ENCODE assay signal across 13 mouse cellular contexts in the genomic region with DNA sequence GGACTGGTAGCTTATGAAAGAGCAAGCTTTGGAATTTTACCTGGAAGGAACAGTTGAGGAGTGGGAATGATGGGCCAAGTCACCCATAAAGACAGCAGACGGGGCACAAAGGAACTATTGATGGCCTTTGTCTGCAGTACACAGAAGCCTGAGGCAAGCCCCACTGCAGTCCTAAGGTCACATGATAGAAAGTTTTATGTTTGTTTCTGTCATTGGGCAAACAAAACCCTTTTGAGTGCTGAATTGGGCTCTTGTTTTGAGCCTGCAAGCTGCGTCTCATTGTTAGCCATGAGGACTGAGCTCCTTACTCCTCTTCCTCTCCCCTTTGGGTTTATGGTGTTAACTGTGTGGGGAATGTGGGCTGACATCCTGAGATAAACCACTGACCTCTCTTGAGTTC.
A peak's percentile ranks its signal among the peaks of the same experiment; 100 is the strongest.
DNase-seq lines count a peak whose midpoint lies in the region; ATAC-seq and TF ChIP-seq lines count a peak whose summit lies in the region.
"Had no signal": no experiment of that assay in that cellular context is flagged by ENCODE, and none has a peak within 500 bp of the region (broad histone marks: within the 10 kb centered on the region; RNA-seq: fewer than 3 reads in every experiment).

No protein-coding gene starts in this region.

- no peaks in the 10 kb centered on the region for H3K9me3 ChIP-seq in hindbrain, embryonic 10.5 days
- no peaks in the 10 kb centered on the region for H3K9me3 ChIP-seq in hindbrain, embryonic 13.5 days
- no peaks in the 10 kb centered on the region for H3K9me3 ChIP-seq in midbrain, embryonic 11.5 days (ENCODE audit: control insufficient read depth, low read length)
- H3K9me3 ChIP-seq in midbrain, postnatal 0 days (ENCODE audit: low read length): no peaks in the 10 kb centered on the region
- H3K9me3 ChIP-seq in neural tube, embryonic 12.5 days: no peaks in the 10 kb centered on the region
- H3K9me3 ChIP-seq: embryonic facial prominence, embryonic 12.5 days had no signal

- no peak for ATAC-seq in hindbrain, embryonic 13.5 days (ENCODE audit: low FRiP score)
- ATAC-seq in midbrain, embryonic 11.5 days (ENCODE audit: low FRiP score): peak; percentile 88
- ATAC-seq in midbrain, postnatal 0 days (ENCODE audit: low FRiP score): no peak
- peak; percentile 85 for ATAC-seq in neural tube, embryonic 12.5 days (ENCODE audit: low FRiP score, low read depth)

- DNase-seq in hindbrain, embryonic 10.5 days (ENCODE audit: low spot score): peak; percentile 18
- DNase-seq in midbrain, embryonic 11.5 days (ENCODE audit: low spot score, missing footprints): peak; percentile 84
- DNase-seq in midbrain, postnatal 0 days (ENCODE audit: low spot score): no peak
- DNase-seq in embryo, embryonic 10.5 days (ENCODE audit: low spot score): peak; percentile 60
- no peak for DNase-seq in kidney, postnatal 4 days
- no peak for DNase-seq in urinary bladder, postnatal 10 days (ENCODE audit: low spot score)
- DNase-seq: adrenal gland, adult 2 months; thymus, adult 2 months had no signal

- H3K4me3 ChIP-seq in hindbrain, embryonic 10.5 days: no peak overlapping the region
- H3K4me3 ChIP-seq in hindbrain, embryonic 13.5 days: no peak overlapping the region
- H3K4me3 ChIP-seq in midbrain, embryonic 11.5 days (ENCODE audit: low read depth, low read length): no peak overlapping the region
- no peak overlapping the region for H3K4me3 ChIP-seq in midbrain, postnatal 0 days (ENCODE audit: low read depth, low read length)
- H3K4me3 ChIP-seq in neural tube, embryonic 12.5 days: no peak overlapping the region
- H3K4me3 ChIP-seq: embryonic facial prominence, embryonic 12.5 days had no signal

- no peak overlapping the region for H3K4me2 ChIP-seq in hindbrain, embryonic 13.5 days
- no peak overlapping the region for H3K4me2 ChIP-seq in midbrain, embryonic 11.5 days
- H3K4me2 ChIP-seq in midbrain, postnatal 0 days (ENCODE audit: low read depth, low read length, poor library complexity, severe bottlenecking): no peak overlapping the region
- no peak overlapping the region for H3K4me2 ChIP-seq in neural tube, embryonic 12.5 days (replicated peaks)
- H3K4me2 ChIP-seq: embryonic facial prominence, embryonic 12.5 days had no signal

- peak overlapping the region; percentile 63 for H3K27ac ChIP-seq in hindbrain, embryonic 10.5 days
- H3K27ac ChIP-seq in hindbrain, embryonic 13.5 days: no peak overlapping the region
- no peak overlapping the region for H3K27ac ChIP-seq in midbrain, embryonic 11.5 days (ENCODE audit: low read depth, low read length)
- H3K27ac ChIP-seq in midbrain, postnatal 0 days (ENCODE audit: low read depth, low read length): no peak overlapping the region
- H3K27ac ChIP-seq in neural tube, embryonic 12.5 days: no peak overlapping the region
- H3K27ac ChIP-seq: embryonic facial prominence, embryonic 12.5 days; kidney, postnatal 0 days; liver, embryonic 14.5 days had no signal

- WGBS in hindbrain, embryonic 10.5 days: 25% methylated on average over 2 of the region's 2 CpGs
- 21% methylated on average over 2 of the region's 2 CpGs for WGBS in hindbrain, embryonic 13.5 days
- 11% methylated on average over 2 of the region's 2 CpGs for WGBS in midbrain, embryonic 11.5 days
- 60% methylated on average over 2 of the region's 2 CpGs for WGBS in midbrain, postnatal 0 days
- 15% methylated on average over 2 of the region's 2 CpGs for WGBS in neural tube, embryonic 12.5 days

- no peak for TF ChIP-seq CTCF in midbrain, postnatal 0 days (IDR thresholded peaks at IDR 0.05)

- H3K9ac ChIP-seq in hindbrain, embryonic 13.5 days: no peak overlapping the region
- no peak overlapping the region for H3K9ac ChIP-seq in midbrain, embryonic 11.5 days (ENCODE audit: low read length)
- H3K9ac ChIP-seq in midbrain, postnatal 0 days (replicated peaks; ENCODE audit: low read length, poor library complexity, severe bottlenecking): no peak overlapping the region
- H3K9ac ChIP-seq in neural tube, embryonic 12.5 days: no peak overlapping the region
- H3K9ac ChIP-seq: embryonic facial prominence, embryonic 12.5 days; liver, embryonic 14.5 days had no signal

- peaks cover 9% of the 10 kb centered on the region for H3K4me1 ChIP-seq in hindbrain, embryonic 10.5 days (replicated peaks)
- no peaks in the 10 kb centered on the region for H3K4me1 ChIP-seq in hindbrain, embryonic 13.5 days (replicated peaks)
- no peaks in the 10 kb centered on the region for H3K4me1 ChIP-seq in midbrain, embryonic 11.5 days (ENCODE audit: control insufficient read depth, insufficient read depth, low read length)
- no peaks in the 10 kb centered on the region for H3K4me1 ChIP-seq in midbrain, postnatal 0 days (ENCODE audit: insufficient read depth, low read length)
- H3K4me1 ChIP-seq in neural tube, embryonic 12.5 days: peaks cover 6% of the 10 kb centered on the region
- H3K4me1 ChIP-seq: embryonic facial prominence, embryonic 12.5 days had no signal

- no peaks in the 10 kb centered on the region for H3K27me3 ChIP-seq in hindbrain, embryonic 10.5 days (ENCODE audit: insufficient read depth, poor library complexity, severe bottlenecking)
- no peaks in the 10 kb centered on the region for H3K27me3 ChIP-seq in hindbrain, embryonic 13.5 days
- H3K27me3 ChIP-seq in midbrain, embryonic 11.5 days (ENCODE audit: control insufficient read depth, insufficient read depth, low read length): no peaks in the 10 kb centered on the region
- H3K27me3 ChIP-seq in midbrain, postnatal 0 days (ENCODE audit: insufficient read depth, low read length): no peaks in the 10 kb centered on the region
- H3K27me3 ChIP-seq in neural tube, embryonic 12.5 days (replicated peaks): no peaks in the 10 kb centered on the region
- H3K27me3 ChIP-seq: embryonic facial prominence, embryonic 12.5 days had no signal

- H3K36me3 ChIP-seq in hindbrain, embryonic 10.5 days: no peaks in the 10 kb centered on the region
- no peaks in the 10 kb centered on the region for H3K36me3 ChIP-seq in hindbrain, embryonic 13.5 days
- H3K36me3 ChIP-seq in midbrain, embryonic 11.5 days (ENCODE audit: control insufficient read depth, insufficient read depth, low read length): no peaks in the 10 kb centered on the region
- H3K36me3 ChIP-seq in midbrain, postnatal 0 days (ENCODE audit: insufficient read depth, low read length): no peaks in the 10 kb centered on the region
- H3K36me3 ChIP-seq in neural tube, embryonic 12.5 days: no peaks in the 10 kb centered on the region
- H3K36me3 ChIP-seq: embryonic facial prominence, embryonic 12.5 days had no signal

Comparison
In these comparisons a context has a peak if more than half of its experiments do, and no peak if none do; other contexts are left out.
1. DNase-seq: peak in hindbrain, embryonic 10.5 days (single experiment), midbrain, embryonic 11.5 days (single experiment) and embryo, embryonic 10.5 days (single experiment); none in midbrain, postnatal 0 days (single experiment), kidney, postnatal 4 days (0 of 2) and urinary bladder, postnatal 10 days (single experiment).
2. ATAC-seq: peak in midbrain, embryonic 11.5 days (single experiment) and neural tube, embryonic 12.5 days (single experiment); none in hindbrain, embryonic 13.5 days (single experiment) and midbrain, postnatal 0 days (single experiment).